In genomic region chr7:25620101-25620500, GRCm38 (mm10) we compare ENCODE assay signal across 9 mouse cellular contexts. TPM values are rescaled to one million over a fixed set of nuclear protein-coding genes. Genes with fewer than 3 reads are reported as not detected.
DNase-seq lines count a peak whose midpoint lies in the region; ATAC-seq and TF ChIP-seq lines count a peak whose summit lies in the region.
"Had no signal": no experiment of that assay in that cellular context is flagged by ENCODE, and none has a peak within 500 bp of the region (broad histone marks: within the 10 kb centered on the region; RNA-seq: fewer than 3 reads in every experiment).

No protein-coding gene starts in this region.

- ATAC-seq in kidney, embryonic 14.5 days (ENCODE audit: low FRiP score, low TSS enrichment), result no peak
- no peak for ATAC-seq in forebrain, postnatal 0 days
- no peak for ATAC-seq in liver, embryonic 14.5 days (ENCODE audit: insufficient read depth)

- no peaks in the 10 kb centered on the region for H3K9me3 ChIP-seq in kidney, embryonic 14.5 days (ENCODE audit: control insufficient read depth, low read length)
- no peaks in the 10 kb centered on the region for H3K9me3 ChIP-seq in forebrain, postnatal 0 days (ENCODE audit: low read length)
- no peaks in the 10 kb centered on the region for H3K9me3 ChIP-seq in liver, embryonic 14.5 days (ENCODE audit: control insufficient read depth, low read length)

- H3K4me3 ChIP-seq in kidney, embryonic 14.5 days (ENCODE audit: low read length), result peak overlapping the region; percentile 63
- H3K4me3 ChIP-seq in brown adipose tissue, adult 24 weeks (ENCODE audit: insufficient read depth, low read depth, low read length), result peak overlapping the region; percentile 88
- H3K4me3 ChIP-seq in forebrain, postnatal 0 days (ENCODE audit: low read depth, low read length), result no peak overlapping the region
- peak overlapping the region in 1 of 2 experiments; percentile 79; a peak in 3 of 4 replicates for H3K4me3 ChIP-seq in liver, embryonic 14.5 days (ENCODE audit: insufficient read depth in 1 of 2, low read depth in 2 of 2, low read length in 2 of 2)

- no peak for TF ChIP-seq CTCF in forebrain, postnatal 0 days (IDR thresholded peaks at IDR 0.05; ENCODE audit: low read depth)
- TF ChIP-seq CTCF in liver, embryonic 14.5 days (IDR thresholded peaks at IDR 0.05; ENCODE audit: low read depth), result no peak

- H3K27ac ChIP-seq in kidney, embryonic 14.5 days (ENCODE audit: low read depth, low read length), result no peak overlapping the region
- H3K27ac ChIP-seq in brown adipose tissue, adult 24 weeks (replicated peaks; ENCODE audit: low read depth, low read length), result no peak overlapping the region
- H3K27ac ChIP-seq in forebrain, postnatal 0 days (ENCODE audit: low read depth, low read length), result no peak overlapping the region
- no peak overlapping the region for H3K27ac ChIP-seq in liver, embryonic 14.5 days

- no peaks in the 10 kb centered on the region for H3K27me3 ChIP-seq in kidney, embryonic 14.5 days (ENCODE audit: control insufficient read depth, insufficient read depth, low read length)
- H3K27me3 ChIP-seq in forebrain, postnatal 0 days (ENCODE audit: insufficient read depth, low read length), result no peaks in the 10 kb centered on the region
- no peaks in the 10 kb centered on the region for H3K27me3 ChIP-seq in liver, embryonic 14.5 days (ENCODE audit: control insufficient read depth, insufficient read depth, low read length)

- peaks cover 7% of the 10 kb centered on the region; the same call in 1 of the 2 replicates for H3K4me1 ChIP-seq in kidney, embryonic 14.5 days (ENCODE audit: control insufficient read depth, insufficient read depth, low read length)
- H3K4me1 ChIP-seq in brown adipose tissue, adult 24 weeks (ENCODE audit: control insufficient read depth, insufficient read depth, insufficient read length, low read length), result 0 out of 2 replicates have a peak, but pooled peaks cover 2% of the 10 kb centered on the region
- no peaks in the 10 kb centered on the region for H3K4me1 ChIP-seq in forebrain, postnatal 0 days (ENCODE audit: insufficient read depth)
- peaks cover 6 to 11% of the 10 kb centered on the region in 2 experiments; a peak in 3 of 4 replicates for H3K4me1 ChIP-seq in liver, embryonic 14.5 days (replicated peaks; ENCODE audit: control insufficient read depth in 2 of 2, insufficient read depth in 2 of 2, low read length in 1 of 2)

- peaks cover 36% of the 10 kb centered on the region for H3K36me3 ChIP-seq in kidney, embryonic 14.5 days (ENCODE audit: control insufficient read depth, insufficient read depth, low read length)
- H3K36me3 ChIP-seq in forebrain, postnatal 0 days (ENCODE audit: insufficient read depth), result peaks cover 25% of the 10 kb centered on the region
- H3K36me3 ChIP-seq in liver, embryonic 14.5 days (replicated peaks; ENCODE audit: control insufficient read depth, insufficient read depth, low read depth), result no peaks in the 10 kb centered on the region

- peak overlapping the region; percentile 67 for H3K4me2 ChIP-seq in kidney, embryonic 14.5 days (replicated peaks; ENCODE audit: low read depth, low read length)
- peak overlapping the region; percentile 57; the same call in 1 of the 2 replicates for H3K4me2 ChIP-seq in forebrain, postnatal 0 days (ENCODE audit: low read depth)
- H3K4me2 ChIP-seq in liver, embryonic 14.5 days (ENCODE audit: low read depth), result peak overlapping the region; percentile 85

- 90% methylated on average over 5 of the region's 5 CpGs for WGBS in kidney, embryonic 14.5 days
- WGBS in forebrain, postnatal 0 days, result 93% methylated on average over 5 of the region's 5 CpGs
- WGBS in liver, embryonic 14.5 days (ENCODE audit: insufficient replicate concordance), result 77% methylated on average over 5 of the region's 5 CpGs

- no peak for TF ChIP-seq EP300 in liver, embryonic 14.5 days (IDR thresholded peaks at IDR 0.05; ENCODE audit: low read depth)

- H3K9ac ChIP-seq in kidney, embryonic 14.5 days (ENCODE audit: low read depth, low read length), result no peak overlapping the region
- H3K9ac ChIP-seq in forebrain, postnatal 0 days, result no peak overlapping the region
- no peak overlapping the region for H3K9ac ChIP-seq in liver, embryonic 14.5 days (replicated peaks)

- no peak for DNase-seq in kidney, postnatal 4 days
- DNase-seq in forebrain, postnatal 0 days, result no peak
- DNase-seq in liver, embryonic 14.5 days (ENCODE audit: low read depth in 3 of 3, low spot score in 3 of 3), result no peak
- no peak for DNase-seq in adrenal gland, adult (ENCODE audit: inconsistent age in 2 of 2, low spot score in 1 of 2)
- no peak for DNase-seq in adrenal gland, adult 2 months
- DNase-seq in retina, embryonic 14.5 days (ENCODE audit: low spot score), result no peak

RNA-seq across cellular contexts. Expression of gene Dmac2, which starts 0.9 kb away (rescaled TPM):
- 41.0 and 50.2 TPM in 2 replicates for polyA plus RNA-seq in kidney, embryonic 14.5 days (2014; fragmentation: Nextera tagmentation; extraction: Ambion mirVana)
- 39.0 and 39.4 TPM in 2 replicates for polyA plus RNA-seq in brown adipose tissue, adult 24 weeks (2012; ENCODE audit: insufficient read depth, insufficient read length, missing spikeins)
- 35.8 and 45.8 TPM in 2 replicates for total RNA-seq in forebrain, postnatal 0 days (2014; rRNA removed)
- 35.0 and 40.6 TPM in 2 replicates for polyA plus RNA-seq in forebrain, postnatal 0 days (2015; fragmentation: Nextera tagmentation; extraction: Ambion mirVana)
- 8.1 and 9.6 TPM in 2 replicates for polyA plus RNA-seq in liver, embryonic 14.5 days (2012; rRNA removed)
- 6.9 and 7.4 TPM in 2 replicates for polyA plus RNA-seq in liver, embryonic 14.5 days (2014; fragmentation: Nextera tagmentation; extraction: Ambion mirVana)
- 10 to 100 TPM; 21.4 to 35.3 TPM for total RNA-seq in adrenal gland, adult 2 months (2021)
- polyA plus RNA-seq in adrenal gland, adult 2 months (2012; rRNA removed), result 54.0 and 54.5 TPM in 2 replicates

RNA-seq across cellular contexts. Expression of gene Erich4, which starts 4.4 kb away (rescaled TPM):
- 0.29 and 0.32 TPM in 2 replicates for polyA plus RNA-seq in kidney, embryonic 14.5 days (2014; fragmentation: Nextera tagmentation; extraction: Ambion mirVana)
- polyA plus RNA-seq in brown adipose tissue, adult 24 weeks (2012; ENCODE audit: insufficient read depth, insufficient read length, missing spikeins), result not detected in 2 replicates
- total RNA-seq in forebrain, postnatal 0 days (2014; rRNA removed), result not detected in 2 replicates
- polyA plus RNA-seq in forebrain, postnatal 0 days (2015; fragmentation: Nextera tagmentation; extraction: Ambion mirVana), result not detected in 2 replicates
- 0.40 and 0.52 TPM in 2 replicates for polyA plus RNA-seq in liver, embryonic 14.5 days (2012; rRNA removed)
- polyA plus RNA-seq in liver, embryonic 14.5 days (2014; fragmentation: Nextera tagmentation; extraction: Ambion mirVana), result 0.47 and 0.51 TPM in 2 replicates
- not detected for total RNA-seq in adrenal gland, adult 2 months (2021)
- polyA plus RNA-seq in adrenal gland, adult 2 months (2012; rRNA removed), result not detected in 2 replicates
- total RNA-seq: gastrocnemius, postnatal 36 days had no signal

RNA-seq across cellular contexts. Expression of gene B3gnt8, which starts 6.4 kb away (rescaled TPM):
- 4.5 and 5.2 TPM in 2 replicates for polyA plus RNA-seq in kidney, embryonic 14.5 days (2014; fragmentation: Nextera tagmentation; extraction: Ambion mirVana)
- polyA plus RNA-seq in brown adipose tissue, adult 24 weeks (2012; ENCODE audit: insufficient read depth, insufficient read length, missing spikeins), result 0.83 and 1.2 TPM in 2 replicates
- 0.31 and 0.95 TPM in 2 replicates for total RNA-seq in forebrain, postnatal 0 days (2014; rRNA removed)
- 1.0 and 1.3 TPM in 2 replicates for polyA plus RNA-seq in forebrain, postnatal 0 days (2015; fragmentation: Nextera tagmentation; extraction: Ambion mirVana)
- 1.6 TPM in 2 replicates for polyA plus RNA-seq in liver, embryonic 14.5 days (2012; rRNA removed)
- polyA plus RNA-seq in liver, embryonic 14.5 days (2014; fragmentation: Nextera tagmentation; extraction: Ambion mirVana), result 0.72 and 0.81 TPM in 2 replicates
- total RNA-seq in adrenal gland, adult 2 months (2021), result 1 to 10 TPM; 1.8 to 4.5 TPM
- 11.8 and 13.0 TPM in 2 replicates for polyA plus RNA-seq in adrenal gland, adult 2 months (2012; rRNA removed)

RNA-seq across cellular contexts. Expression of gene Bckdha, which starts 38.7 kb away (rescaled TPM):
- 60.6 and 69.6 TPM in 2 replicates for polyA plus RNA-seq in kidney, embryonic 14.5 days (2014; fragmentation: Nextera tagmentation; extraction: Ambion mirVana)
- 622 and 668 TPM in 2 replicates for polyA plus RNA-seq in brown adipose tissue, adult 24 weeks (2012; ENCODE audit: insufficient read depth, insufficient read length, missing spikeins)
- 55.7 and 55.9 TPM in 2 replicates for total RNA-seq in forebrain, postnatal 0 days (2014; rRNA removed)
- polyA plus RNA-seq in forebrain, postnatal 0 days (2015; fragmentation: Nextera tagmentation; extraction: Ambion mirVana), result 57.1 and 58.3 TPM in 2 replicates
- polyA plus RNA-seq in liver, embryonic 14.5 days (2012; rRNA removed), result 20.1 and 22.0 TPM in 2 replicates
- 17.3 and 21.0 TPM in 2 replicates for polyA plus RNA-seq in liver, embryonic 14.5 days (2014; fragmentation: Nextera tagmentation; extraction: Ambion mirVana)
- total RNA-seq in adrenal gland, adult 2 months (2021), result 100 to 1,000 TPM; 207 to 217 TPM
- polyA plus RNA-seq in adrenal gland, adult 2 months (2012; rRNA removed), result 626 and 697 TPM in 2 replicates

RNA-seq across cellular contexts. Expression of gene Exosc5, which starts 38.9 kb away (rescaled TPM):
- 93.5 and 98.8 TPM in 2 replicates for polyA plus RNA-seq in kidney, embryonic 14.5 days (2014; fragmentation: Nextera tagmentation; extraction: Ambion mirVana)
- 38.1 and 39.7 TPM in 2 replicates for polyA plus RNA-seq in brown adipose tissue, adult 24 weeks (2012; ENCODE audit: insufficient read depth, insufficient read length, missing spikeins)
- total RNA-seq in forebrain, postnatal 0 days (2014; rRNA removed), result 22.9 and 24.9 TPM in 2 replicates
- 33.9 and 35.2 TPM in 2 replicates for polyA plus RNA-seq in forebrain, postnatal 0 days (2015; fragmentation: Nextera tagmentation; extraction: Ambion mirVana)
- polyA plus RNA-seq in liver, embryonic 14.5 days (2012; rRNA removed), result 33.7 and 35.2 TPM in 2 replicates
- 48.1 and 51.6 TPM in 2 replicates for polyA plus RNA-seq in liver, embryonic 14.5 days (2014; fragmentation: Nextera tagmentation; extraction: Ambion mirVana)
- total RNA-seq in adrenal gland, adult 2 months (2021), result 10 to 100 TPM; 42.5 to 44.0 TPM
- polyA plus RNA-seq in adrenal gland, adult 2 months (2012; rRNA removed), result 121 and 124 TPM in 2 replicates
